Mouse (Mus musculus): ENCODE results near the gene Grik4. TPM values are rescaled to one million over a fixed set of nuclear protein-coding genes. Genes with fewer than 3 reads are reported as not detected.

Grik4 gene
- total RNA-seq, 4 experiments from 2014 or later: 48.5 to 59.1 (median 53.3) TPM

- no peak for DNase-seq (ENCODE audit: low spot score in 2 of 2)
These were observed 193.1 kb downstream of the Grik4 start for GRCm38 (mm10) chr9:42751160-42751559.

DNA sequence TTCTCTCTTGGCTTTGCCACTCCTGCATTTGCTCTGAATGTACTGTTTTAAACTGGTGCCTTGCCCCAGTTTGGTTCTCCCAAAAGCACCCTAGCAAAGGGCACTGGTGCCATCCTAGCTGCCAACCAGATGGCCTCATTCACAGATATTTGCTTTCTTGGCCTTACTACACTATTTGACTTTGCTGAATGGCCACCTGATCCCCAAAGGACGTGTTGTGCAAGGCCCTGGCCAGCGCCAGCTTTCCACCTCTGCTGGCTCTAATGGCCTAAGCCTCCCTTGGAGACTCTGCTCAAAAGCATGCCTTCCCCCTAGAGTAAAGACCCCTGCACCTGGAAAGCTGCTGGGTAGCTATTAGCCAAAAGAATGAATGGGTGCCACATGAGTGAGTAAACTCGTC, 194.1 kb downstream of the Grik4 start:
- no peak for DNase-seq (ENCODE audit: low spot score in 2 of 2)

DNA sequence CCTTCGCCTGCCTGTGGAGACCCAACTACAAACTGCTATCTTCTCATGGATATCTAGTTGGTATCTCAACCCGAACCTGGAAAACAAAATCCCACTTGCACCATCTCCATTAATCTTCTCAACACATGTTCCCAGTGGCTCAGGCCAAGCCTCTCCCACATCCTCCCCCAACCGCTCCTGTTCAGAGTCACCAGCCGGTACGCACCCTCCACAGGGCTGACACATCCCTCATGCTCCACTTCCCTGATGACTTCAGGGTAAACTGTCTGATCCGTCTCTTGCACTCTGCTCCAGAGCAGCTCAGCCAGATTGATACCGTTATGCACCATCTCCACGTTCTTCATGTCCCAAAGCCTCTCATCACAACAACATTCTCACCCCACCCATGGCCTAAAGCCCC, 198.3 kb downstream of the Grik4 start:
- DNase-seq (ENCODE audit: low spot score in 2 of 2): no peak

- no peak for DNase-seq (ENCODE audit: low spot score in 2 of 2)
These were observed 201.9 kb downstream of the Grik4 start for GRCm38 (mm10) chr9:42742385-42742784.

DNA sequence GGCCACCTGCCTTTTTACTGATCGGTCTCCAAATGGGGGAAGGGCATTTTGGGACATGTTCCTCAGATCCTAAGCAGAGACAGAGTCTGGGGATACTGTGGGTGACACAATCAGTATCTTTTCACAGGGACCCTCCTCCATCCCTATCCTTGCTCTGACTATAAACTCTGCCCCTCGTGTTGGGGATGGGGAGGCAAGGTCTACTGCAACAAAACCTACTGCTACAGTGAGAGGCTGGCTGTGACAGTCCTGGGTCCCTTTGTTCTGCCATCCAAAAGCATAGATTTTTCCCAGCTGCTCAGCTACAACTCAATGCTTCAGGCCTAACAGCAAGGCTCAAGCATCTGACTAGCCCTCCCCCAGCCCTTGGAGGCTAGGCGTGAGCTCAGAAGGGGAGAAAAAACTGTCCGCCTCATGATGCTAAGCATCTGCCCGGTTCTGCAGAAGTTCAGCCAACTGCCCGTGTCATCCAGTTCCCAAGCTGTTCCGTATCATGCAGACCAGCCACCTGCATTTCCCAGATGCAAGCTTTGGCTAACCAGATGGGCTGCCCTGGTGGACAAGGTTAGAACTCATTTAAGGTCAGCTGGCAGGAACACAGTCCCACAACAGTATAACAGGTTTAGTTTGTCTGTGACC, 207.5 kb downstream of the Grik4 start:
- DNase-seq (ENCODE audit: low spot score in 2 of 2): no peak

- no peak for DNase-seq (ENCODE audit: low spot score in 2 of 2)
These were observed 209.2 kb downstream of the Grik4 start for GRCm38 (mm10) chr9:42735086-42735485.

DNA sequence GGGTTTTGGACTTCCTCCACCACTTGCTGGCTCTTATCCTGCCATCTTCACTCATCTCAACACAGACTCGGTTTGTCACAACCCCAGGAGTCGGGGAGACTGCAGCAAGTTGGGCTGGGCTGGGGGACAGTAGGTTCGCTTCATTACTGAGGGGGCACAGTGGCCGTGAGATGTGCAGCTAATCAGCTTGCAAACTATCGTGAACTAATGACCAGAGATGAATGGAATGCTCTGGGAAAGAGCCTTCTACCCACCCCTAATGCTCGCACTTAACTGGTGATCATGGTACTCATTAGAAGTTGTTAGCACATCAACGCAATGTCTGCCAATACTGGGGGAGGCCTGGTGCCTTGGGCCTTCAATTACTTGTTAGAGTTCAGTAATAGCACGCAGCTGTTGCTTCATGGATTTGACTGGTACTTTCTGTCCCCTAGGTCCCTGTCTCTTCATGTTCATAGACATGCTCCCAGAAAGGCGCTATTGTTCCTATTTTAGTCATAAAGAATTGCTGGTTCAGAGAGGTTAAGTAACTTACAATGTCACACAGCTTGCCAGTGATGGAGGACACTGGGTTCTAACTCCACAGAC, 211.5 kb downstream of the Grik4 start:
- DNase-seq (ENCODE audit: low spot score in 2 of 2): no peak

DNA sequence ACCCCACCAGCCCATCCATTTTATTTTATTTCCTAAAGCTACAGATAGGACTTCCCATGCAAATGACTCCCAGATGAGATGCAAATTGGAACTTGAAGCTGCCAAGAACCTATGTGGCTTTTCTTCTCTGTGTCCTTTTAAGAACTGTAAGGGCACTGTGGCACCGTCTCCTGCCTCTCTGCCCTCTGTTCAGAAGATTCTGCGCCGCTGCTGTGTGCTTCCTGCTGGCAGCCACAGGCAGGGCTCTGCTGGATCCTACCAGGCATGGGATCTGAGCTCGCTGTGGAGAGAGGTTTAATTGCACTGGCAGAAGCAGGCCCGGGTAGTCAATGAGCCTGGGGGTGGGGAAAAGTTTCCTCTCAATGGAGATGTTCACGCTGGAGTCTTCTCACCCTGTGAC, 215.8 kb downstream of the Grik4 start:
- DNase-seq (ENCODE audit: low spot score in 2 of 2): no peak

DNA sequence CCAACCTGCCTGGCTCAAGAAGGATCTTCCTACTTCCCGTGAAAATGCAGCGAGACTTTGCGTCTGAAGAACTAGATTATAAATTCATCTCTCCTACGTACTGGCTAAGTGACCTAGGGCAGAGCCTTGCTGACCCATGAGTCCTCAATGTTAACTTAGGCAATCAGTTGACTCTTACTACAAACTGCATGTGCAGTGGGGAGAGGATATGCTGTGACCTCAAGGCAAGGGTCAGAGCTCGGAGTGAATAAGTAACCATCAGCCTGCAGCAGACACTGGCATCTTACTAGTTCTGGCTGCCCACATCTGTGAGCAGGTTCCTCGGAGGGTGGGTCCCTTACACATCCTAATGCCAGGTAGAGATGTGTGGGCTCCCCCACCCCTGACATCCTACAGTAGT, 216.6 kb downstream of the Grik4 start:
- no peak for DNase-seq (ENCODE audit: low spot score in 2 of 2)

GRCm38 (mm10) chr9:42727186-42727585, 217.1 kb downstream of the Grik4 start:
- DNase-seq (ENCODE audit: low spot score in 2 of 2): no peak

DNA sequence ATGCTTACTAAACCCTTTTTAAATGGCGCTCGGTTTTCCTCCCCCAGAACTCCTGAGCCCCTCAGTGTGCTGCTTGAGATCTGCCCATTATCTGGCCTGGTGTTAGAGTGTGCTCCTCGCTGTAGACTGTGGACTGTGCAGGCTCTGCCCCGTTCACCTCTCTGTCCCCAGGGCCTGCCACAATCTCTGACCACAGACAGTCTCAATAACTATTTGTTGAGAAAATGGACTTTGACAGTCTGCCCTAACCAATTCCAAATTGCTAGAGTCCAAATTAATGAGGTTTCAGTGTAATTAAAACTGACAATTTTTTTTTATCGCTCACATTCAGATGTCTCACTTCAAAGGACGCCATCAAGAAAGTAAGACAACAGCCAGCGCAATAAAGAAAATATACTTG, 220.2 kb downstream of the Grik4 start:
- no peak for DNase-seq (ENCODE audit: low spot score in 2 of 2)

DNA sequence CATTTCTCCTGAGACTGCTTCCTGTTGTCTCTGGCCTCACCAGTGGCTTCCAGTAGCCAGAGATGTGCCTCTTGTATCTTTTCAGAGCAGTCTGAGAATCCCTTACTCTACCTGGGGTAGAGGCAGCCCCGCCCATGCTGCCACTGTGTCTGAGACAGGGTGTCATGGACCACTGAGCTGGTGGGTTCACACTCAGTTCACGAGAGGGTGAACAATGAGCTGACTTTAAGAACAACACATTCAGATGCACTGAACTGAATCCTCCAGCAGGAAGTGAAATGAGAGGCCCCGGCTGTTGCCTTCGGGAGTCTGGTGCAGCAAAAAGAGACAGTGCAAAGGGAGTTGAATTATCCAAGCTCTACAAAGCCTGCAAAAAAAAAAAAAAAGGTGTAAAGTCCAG, 221.8 kb downstream of the Grik4 start:
- no peak for DNase-seq (ENCODE audit: low spot score in 2 of 2)

DNA sequence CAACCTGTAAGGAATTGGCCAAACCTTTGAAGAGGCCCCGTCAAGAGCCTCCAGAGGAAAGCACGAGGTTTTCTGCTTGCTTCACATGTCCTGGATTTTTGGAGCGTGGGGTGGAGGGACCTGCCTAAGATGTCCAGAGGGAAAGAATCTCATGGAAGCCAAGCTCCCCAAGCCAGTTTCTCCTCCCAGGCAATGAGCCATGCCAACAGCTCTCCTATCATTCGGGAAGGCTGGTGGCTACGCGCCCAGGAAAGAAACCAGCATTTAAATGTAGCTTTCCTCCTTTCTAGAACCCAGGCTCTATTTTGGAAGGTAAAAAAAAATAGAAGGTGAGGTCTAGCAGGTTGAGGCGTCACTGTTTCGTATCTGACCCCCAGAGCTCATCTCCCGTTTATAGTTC, 222.6 kb downstream of the Grik4 start:
- DNase-seq (ENCODE audit: low spot score in 2 of 2): no peak

GRCm38 (mm10) chr9:42721146-42721545, 223.1 kb downstream of the Grik4 start:
- DNase-seq (ENCODE audit: low spot score in 2 of 2): no peak

GRCm38 (mm10) chr9:42713912-42714311, 230.4 kb downstream of the Grik4 start:
- DNase-seq (ENCODE audit: low spot score in 2 of 2): no peak

- no peak for DNase-seq (ENCODE audit: low spot score in 2 of 2)
These were observed 238.4 kb downstream of the Grik4 start for GRCm38 (mm10) chr9:42705848-42706247.

DNA sequence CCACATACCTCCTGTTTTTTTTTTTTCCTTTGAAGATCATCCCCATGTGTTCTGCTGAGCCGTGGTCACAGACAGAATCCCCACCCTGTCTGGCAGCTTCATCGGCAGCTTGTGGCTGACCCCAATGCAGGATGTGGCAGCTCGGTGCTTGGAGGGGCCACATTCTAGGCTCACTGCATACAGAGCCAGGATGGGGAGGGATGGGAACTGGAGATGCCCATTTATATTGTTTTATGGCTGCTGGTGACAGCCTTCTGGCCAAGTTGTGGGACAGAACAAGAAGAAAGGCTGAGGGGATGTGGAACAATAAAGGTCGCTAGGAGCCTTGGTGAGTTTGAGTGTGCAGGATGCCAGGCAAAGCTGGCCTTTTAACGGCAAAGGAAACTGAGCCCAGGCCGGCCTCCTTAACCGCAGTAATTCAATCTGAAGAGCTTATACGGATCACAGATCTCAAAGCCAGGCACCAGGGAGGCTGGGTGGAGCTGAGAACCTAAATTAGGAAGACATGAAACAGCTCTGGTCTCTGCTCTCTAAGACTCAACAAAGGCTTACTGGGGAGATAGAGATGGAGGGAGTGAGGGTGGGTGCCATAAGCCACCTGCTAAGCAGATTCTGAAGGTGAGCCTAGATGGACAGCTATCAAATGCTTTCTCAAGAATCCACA, 241.0 kb downstream of the Grik4 start:
- no peak for DNase-seq (ENCODE audit: low spot score in 2 of 2)

DNA sequence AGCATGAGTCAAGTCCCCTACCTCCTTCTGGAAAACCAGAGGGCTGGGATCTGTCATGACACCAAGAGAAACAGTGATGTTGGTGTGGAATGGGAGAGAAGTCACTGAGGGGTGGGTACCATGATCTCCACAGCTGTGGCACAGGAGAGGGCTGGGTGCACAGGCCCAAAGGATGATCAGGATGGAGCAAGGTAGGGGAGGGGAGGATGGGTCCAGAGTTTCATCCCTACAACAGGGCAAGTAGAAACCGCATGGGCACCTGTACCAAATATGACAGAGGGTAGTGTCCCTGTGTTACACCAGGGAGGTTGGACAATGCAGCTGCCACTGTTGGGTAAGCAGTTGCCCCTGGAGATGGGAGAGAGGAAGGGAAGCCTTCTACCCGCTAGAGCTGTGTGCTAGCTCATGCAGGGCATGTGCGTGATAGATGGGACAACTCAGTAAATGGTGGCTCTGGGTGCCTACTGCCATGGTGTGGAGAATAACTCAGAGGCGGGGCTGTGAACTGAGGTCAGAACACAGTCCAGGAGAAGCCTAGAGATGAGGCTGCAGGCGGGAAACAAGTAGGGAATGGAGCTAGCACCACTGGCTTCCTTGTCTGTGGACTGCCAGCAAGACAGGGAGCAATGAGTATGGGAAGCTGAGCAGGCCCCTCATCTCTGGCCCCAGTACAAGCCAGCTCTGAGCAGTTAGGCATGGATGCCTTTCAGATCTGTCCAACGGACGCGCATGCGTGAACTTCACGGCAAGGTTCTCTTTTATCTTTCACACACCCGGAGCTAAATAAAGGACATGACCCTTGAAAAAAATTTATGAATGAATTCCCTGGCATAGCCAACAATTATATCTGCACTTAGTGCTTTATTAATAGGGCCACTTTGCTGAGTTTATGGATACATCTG, 241.8 kb downstream of the Grik4 start:
- no peak for DNase-seq (ENCODE audit: low spot score in 2 of 2)

- DNase-seq (ENCODE audit: low spot score in 2 of 2): no peak
These were observed 242.6 kb downstream of the Grik4 start for GRCm38 (mm10) chr9:42701729-42702128.

DNA sequence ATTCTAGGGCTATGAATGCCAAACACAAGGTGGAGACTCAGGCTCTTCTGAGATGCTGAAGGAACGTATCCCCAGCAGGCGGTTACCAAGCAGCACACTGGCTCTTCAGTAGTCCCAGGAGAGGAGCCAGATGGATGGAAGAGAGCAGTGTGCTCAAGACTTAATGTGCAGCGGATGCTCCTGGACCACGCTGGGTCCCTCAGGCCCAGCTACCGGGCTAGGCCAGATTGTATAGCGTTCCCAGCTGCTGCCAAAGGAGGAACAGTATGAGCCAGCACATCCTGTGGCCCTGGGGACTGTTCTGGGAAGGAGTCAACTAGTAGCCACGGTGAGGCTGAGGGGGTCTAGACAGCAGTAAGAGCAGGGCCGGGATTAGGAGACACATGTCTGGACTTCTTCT, 251.3 kb downstream of the Grik4 start:
- no peak for DNase-seq (ENCODE audit: low spot score in 2 of 2)

DNA sequence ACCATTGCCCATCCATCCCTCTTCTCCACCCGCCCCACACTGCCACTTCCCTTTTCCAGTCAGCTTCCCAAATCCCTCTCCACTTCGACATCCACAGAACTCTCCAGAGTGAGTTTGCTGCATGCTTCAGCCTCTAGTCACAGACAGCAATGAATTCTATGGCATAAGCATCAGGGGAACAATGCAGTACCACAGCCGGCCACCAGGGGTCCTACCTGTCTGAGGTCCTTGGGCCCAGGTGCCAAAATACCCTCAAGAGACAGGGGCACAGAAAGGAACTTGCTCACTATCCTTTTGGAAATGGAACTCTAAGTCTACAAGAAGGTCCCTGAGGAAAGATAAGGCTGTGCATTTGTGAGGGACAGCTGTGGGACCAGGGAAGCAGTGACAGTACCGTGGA, 256.1 kb downstream of the Grik4 start:
- peak in 1 of 2 experiments; percentile 63 for DNase-seq (ENCODE audit: low spot score in 2 of 2)

GRCm38 (mm10) chr9:42686104-42686503, 258.2 kb downstream of the Grik4 start:
- DNase-seq (ENCODE audit: low spot score in 2 of 2): peak in 1 of 2 experiments; percentile 33

Data from layer of hippocampus, adult 8-10 months (tissue).